13 mouse cellular contexts compared by ENCODE assay signal in the genomic region with DNA sequence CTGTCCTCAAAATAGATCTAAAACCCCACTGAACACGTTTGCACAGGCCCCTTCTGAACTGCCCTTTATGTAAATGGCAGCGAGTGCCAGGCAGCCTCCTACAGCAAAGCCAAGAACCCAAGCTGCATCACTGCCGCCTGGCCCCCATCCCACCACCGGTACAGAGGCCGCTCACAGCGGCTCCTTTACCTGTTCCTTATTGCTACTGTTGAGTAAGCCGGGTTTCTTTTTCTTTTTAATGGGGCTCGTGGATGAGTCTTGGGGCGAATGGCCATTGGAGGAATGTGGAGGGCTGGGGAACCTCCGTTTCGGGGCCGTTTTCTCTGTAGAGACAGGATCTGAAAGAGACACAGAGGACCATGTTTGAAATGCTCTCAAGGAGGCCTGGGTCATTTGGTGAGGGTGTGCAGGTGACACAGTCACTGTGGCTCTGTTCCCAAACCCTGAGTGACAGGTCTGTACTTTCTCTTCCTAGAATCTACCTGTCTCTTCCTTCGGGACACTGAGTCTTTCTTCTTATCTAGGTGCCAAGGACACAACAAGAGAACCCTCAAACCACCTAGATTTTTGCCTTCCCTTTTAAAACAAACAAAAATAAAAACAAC. TPM values are rescaled to one million over a fixed set of nuclear protein-coding genes. Genes with fewer than 3 reads are reported as not detected.
A peak's percentile ranks its signal among the peaks of the same experiment; 100 is the strongest.
DNase-seq lines count a peak whose midpoint lies in the region; ATAC-seq and TF ChIP-seq lines count a peak whose summit lies in the region.
"Had no signal": no experiment of that assay in that cellular context is flagged by ENCODE, and none has a peak within 500 bp of the region (broad histone marks: within the 10 kb centered on the region; RNA-seq: fewer than 3 reads in every experiment).

No protein-coding gene starts in this region.

- H3K9me3 ChIP-seq in forebrain, postnatal 0 days (ENCODE audit: low read length), result no peaks in the 10 kb centered on the region
- no peaks in the 10 kb centered on the region for H3K9me3 ChIP-seq in forebrain, embryonic 14.5 days (replicated peaks; ENCODE audit: control insufficient read depth, low read length)
- no peaks in the 10 kb centered on the region for H3K9me3 ChIP-seq in midbrain, embryonic 13.5 days
- H3K9me3 ChIP-seq in midbrain, embryonic 11.5 days (ENCODE audit: control insufficient read depth, low read length), result no peaks in the 10 kb centered on the region
- H3K9me3 ChIP-seq in stomach, embryonic 16.5 days (replicated peaks; ENCODE audit: control insufficient read depth, low read length), result no peaks in the 10 kb centered on the region
- H3K9me3 ChIP-seq: liver, embryonic 13.5 days had no signal

- no peak overlapping the region for H3K4me3 ChIP-seq in forebrain, postnatal 0 days (ENCODE audit: low read depth, low read length)
- no peak overlapping the region for H3K4me3 ChIP-seq in forebrain, embryonic 14.5 days (ENCODE audit: low read depth, low read length)
- H3K4me3 ChIP-seq in midbrain, embryonic 13.5 days (replicated peaks), result no peak overlapping the region
- no peak overlapping the region for H3K4me3 ChIP-seq in midbrain, embryonic 11.5 days (ENCODE audit: low read depth, low read length)
- H3K4me3 ChIP-seq in stomach, embryonic 16.5 days (replicated peaks; ENCODE audit: low read length), result no peak overlapping the region
- H3K4me3 ChIP-seq: erythroblast, embryonic 14.5 days; liver, embryonic 13.5 days; myocyte had no signal

- peak overlapping the region; percentile 64; the same call in 1 of the 2 replicates for H3K27ac ChIP-seq in forebrain, postnatal 0 days (ENCODE audit: low read depth, low read length)
- H3K27ac ChIP-seq in forebrain, embryonic 14.5 days (ENCODE audit: low read depth, low read length), result no peak overlapping the region
- H3K27ac ChIP-seq in midbrain, embryonic 13.5 days, result peak overlapping the region; percentile 49
- no peak overlapping the region for H3K27ac ChIP-seq in midbrain, embryonic 11.5 days (ENCODE audit: low read depth, low read length)
- H3K27ac ChIP-seq in stomach, embryonic 16.5 days (ENCODE audit: low read length), result peak overlapping the region; percentile 71; the same call in 1 of the 2 replicates

- no peaks in the 10 kb centered on the region for H3K27me3 ChIP-seq in forebrain, postnatal 0 days (ENCODE audit: insufficient read depth, low read length)
- H3K27me3 ChIP-seq in forebrain, embryonic 14.5 days (replicated peaks; ENCODE audit: control insufficient read depth, insufficient read depth, low read length), result no peaks in the 10 kb centered on the region
- no peaks in the 10 kb centered on the region for H3K27me3 ChIP-seq in midbrain, embryonic 13.5 days
- no peaks in the 10 kb centered on the region for H3K27me3 ChIP-seq in midbrain, embryonic 11.5 days (ENCODE audit: control insufficient read depth, insufficient read depth, low read length)
- no peaks in the 10 kb centered on the region for H3K27me3 ChIP-seq in stomach, embryonic 16.5 days (ENCODE audit: control insufficient read depth, insufficient read depth, low read length)
- H3K27me3 ChIP-seq: CH12.LX; liver, embryonic 13.5 days had no signal

- no peak for TF ChIP-seq CTCF in forebrain, postnatal 0 days (IDR thresholded peaks at IDR 0.05; ENCODE audit: low read depth)

- no peak for DNase-seq in forebrain, postnatal 0 days
- DNase-seq in forebrain, embryonic 14.5 days (ENCODE audit: low spot score), result no peak
- DNase-seq in midbrain, embryonic 11.5 days (ENCODE audit: low spot score, missing footprints), result no peak
- peak; percentile 58 to 69 for DNase-seq in heart, postnatal 10 days
- DNase-seq in kidney, postnatal 25 days, result no peak
- DNase-seq in frontal cortex, postnatal 36 days (ENCODE audit: low spot score in 2 of 2), result no peak
- DNase-seq: liver, embryonic 13.5 days had no signal

- WGBS in forebrain, postnatal 0 days, result 68% methylated on average over 13 of the region's 13 CpGs
- WGBS in forebrain, embryonic 14.5 days, result 85% methylated on average over 13 of the region's 13 CpGs
- 90% methylated on average over 13 of the region's 13 CpGs for WGBS in midbrain, embryonic 13.5 days
- 92% methylated on average over 13 of the region's 13 CpGs for WGBS in midbrain, embryonic 11.5 days
- WGBS in stomach, embryonic 16.5 days, result 81% methylated on average over 13 of the region's 13 CpGs

- no peak overlapping the region for H3K4me2 ChIP-seq in forebrain, postnatal 0 days (ENCODE audit: low read depth)
- no peak overlapping the region for H3K4me2 ChIP-seq in forebrain, embryonic 14.5 days (ENCODE audit: low read length)
- no peak overlapping the region for H3K4me2 ChIP-seq in midbrain, embryonic 13.5 days (replicated peaks)
- no peak overlapping the region for H3K4me2 ChIP-seq in midbrain, embryonic 11.5 days
- no peak overlapping the region for H3K4me2 ChIP-seq in stomach, embryonic 16.5 days (ENCODE audit: low read depth, low read length)
- H3K4me2 ChIP-seq: liver, embryonic 13.5 days had no signal

- peaks cover 7% of the 10 kb centered on the region for H3K36me3 ChIP-seq in forebrain, postnatal 0 days (ENCODE audit: insufficient read depth)
- peaks cover 37% of the 10 kb centered on the region for H3K36me3 ChIP-seq in forebrain, embryonic 14.5 days (ENCODE audit: control insufficient read depth, insufficient read depth, low read length)
- peaks cover 32% of the 10 kb centered on the region for H3K36me3 ChIP-seq in midbrain, embryonic 13.5 days
- peaks cover 2% of the 10 kb centered on the region; the same call in 1 of the 2 replicates for H3K36me3 ChIP-seq in midbrain, embryonic 11.5 days (ENCODE audit: control insufficient read depth, insufficient read depth, low read length)
- H3K36me3 ChIP-seq in stomach, embryonic 16.5 days (ENCODE audit: control insufficient read depth, insufficient read depth, low read length), result no peaks in the 10 kb centered on the region

- no peak overlapping the region for H3K9ac ChIP-seq in forebrain, postnatal 0 days
- no peak overlapping the region for H3K9ac ChIP-seq in forebrain, embryonic 14.5 days (ENCODE audit: low read length)
- H3K9ac ChIP-seq in midbrain, embryonic 13.5 days (replicated peaks), result no peak overlapping the region
- no peak overlapping the region for H3K9ac ChIP-seq in midbrain, embryonic 11.5 days (ENCODE audit: low read length)
- H3K9ac ChIP-seq in stomach, embryonic 16.5 days (ENCODE audit: low read length), result no peak overlapping the region
- H3K9ac ChIP-seq: liver, embryonic 13.5 days had no signal

- peaks cover 15% of the 10 kb centered on the region; the same call in 1 of the 2 replicates for H3K4me1 ChIP-seq in forebrain, postnatal 0 days (ENCODE audit: insufficient read depth)
- H3K4me1 ChIP-seq in forebrain, embryonic 14.5 days (ENCODE audit: control insufficient read depth, insufficient read depth, low read length), result peaks cover 35% of the 10 kb centered on the region
- H3K4me1 ChIP-seq in midbrain, embryonic 13.5 days (replicated peaks), result peaks cover 74% of the 10 kb centered on the region
- H3K4me1 ChIP-seq in midbrain, embryonic 11.5 days (ENCODE audit: control insufficient read depth, insufficient read depth, low read length), result peaks cover 16% of the 10 kb centered on the region
- peaks cover 67% of the 10 kb centered on the region for H3K4me1 ChIP-seq in stomach, embryonic 16.5 days (ENCODE audit: control insufficient read depth, insufficient read depth, low read length)

- intact Hi-C loops in heart, postnatal 10 days (cut with DNase I), result loop anchor here (2.0 kb wide), 1 partner anchor 63 kb away; no protein-coding TSS in a partner anchor

- no peak for ATAC-seq in forebrain, postnatal 0 days
- ATAC-seq in forebrain, embryonic 14.5 days, result no peak
- no peak for ATAC-seq in midbrain, embryonic 13.5 days
- ATAC-seq in midbrain, embryonic 11.5 days (ENCODE audit: low FRiP score), result no peak
- ATAC-seq in stomach, embryonic 16.5 days (ENCODE audit: insufficient read depth, low FRiP score), result no peak
- ATAC-seq: intestine, embryonic 16.5 days had no signal

RNA-seq across cellular contexts. Expression of a gene that starts 46.9 kb away (rescaled TPM):
- total RNA-seq in forebrain, postnatal 0 days (2014; rRNA removed), result 51.4 and 63.5 TPM in 2 replicates
- polyA plus RNA-seq in forebrain, postnatal 0 days (2015; fragmentation: Nextera tagmentation; extraction: Ambion mirVana), result 37.7 and 45.7 TPM in 2 replicates
- polyA plus RNA-seq in forebrain, embryonic 14.5 days (2014; fragmentation: Nextera tagmentation; extraction: Ambion mirVana), result 43.3 and 58.0 TPM in 2 replicates
- polyA plus RNA-seq in midbrain, embryonic 13.5 days (2015; fragmentation: Nextera tagmentation; extraction: Ambion mirVana), result 85.4 and 86.8 TPM in 2 replicates
- 43.1 and 45.6 TPM in 2 replicates for polyA plus RNA-seq in midbrain, embryonic 11.5 days (2014; fragmentation: Nextera tagmentation; extraction: Ambion mirVana)
- total RNA-seq in heart, postnatal 10 days (2021), result 10 to 100 TPM; 48.7 to 55.5 TPM
- 45.1 and 45.3 TPM in 2 replicates for polyA plus RNA-seq in stomach, embryonic 16.5 days (2015; fragmentation: Nextera tagmentation; extraction: Ambion mirVana)

Comparison
In these comparisons a context has a peak if more than half of its experiments do, and no peak if none do; other contexts are left out.
1. H3K27ac ChIP-seq: peak in forebrain, postnatal 0 days (single experiment), midbrain, embryonic 13.5 days (single experiment) and stomach, embryonic 16.5 days (single experiment); none in forebrain, embryonic 14.5 days (single experiment) and midbrain, embryonic 11.5 days (single experiment).
2. DNase-seq: peak in heart, postnatal 10 days (2 of 2); none in forebrain, postnatal 0 days (single experiment), forebrain, embryonic 14.5 days (single experiment), midbrain, embryonic 11.5 days (single experiment), kidney, postnatal 25 days (0 of 2) and frontal cortex, postnatal 36 days (0 of 2).